Comparison of ENCODE assay signal across 14 mouse cellular contexts in the genomic region with DNA sequence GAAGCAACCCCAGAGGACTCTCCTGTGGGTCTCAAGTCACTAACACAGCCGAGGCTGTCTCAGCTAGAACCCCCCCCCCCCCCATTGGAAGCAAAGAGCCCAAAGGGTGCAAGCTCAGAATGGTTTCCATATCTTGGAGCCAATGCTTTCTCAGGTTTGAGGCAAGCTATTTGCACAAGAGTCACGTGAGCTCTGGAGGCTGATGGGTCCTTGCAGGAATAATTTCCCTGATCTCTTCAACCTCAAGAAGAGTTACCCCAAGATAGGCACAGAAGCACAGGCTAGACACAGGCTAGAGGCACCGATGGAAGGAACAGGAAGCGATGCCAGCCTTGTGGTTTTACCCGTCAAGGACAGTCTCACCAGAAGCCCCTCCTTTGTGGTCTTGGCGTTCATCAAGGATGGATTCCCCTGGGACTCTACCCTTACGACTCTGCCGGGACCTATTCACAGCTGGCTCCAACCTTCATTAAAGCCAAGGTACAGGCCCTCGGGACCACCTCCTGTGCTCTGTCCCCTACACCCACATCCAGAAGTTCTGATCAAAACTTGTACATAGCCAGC.
"Had no signal": no experiment of that assay in that cellular context is flagged by ENCODE, and none has a peak within 500 bp of the region (broad histone marks: within the 10 kb centered on the region; RNA-seq: fewer than 3 reads in every experiment).

No protein-coding gene starts in this region.

- H3K27me3 ChIP-seq: midbrain, embryonic 13.5 days; stomach, embryonic 15.5 days had no signal

- H3K4me2 ChIP-seq: liver, embryonic 11.5 days; liver, embryonic 15.5 days; midbrain, embryonic 13.5 days; stomach, embryonic 15.5 days had no signal

- H3K36me3 ChIP-seq: limb, embryonic 10.5 days; liver, embryonic 15.5 days; stomach, embryonic 15.5 days had no signal

- H3K4me3 ChIP-seq: layer of hippocampus, adult 2 months; limb, embryonic 10.5 days; liver, embryonic 15.5 days; midbrain, embryonic 13.5 days; stomach, embryonic 15.5 days had no signal

- DNase-seq: kidney, adult 9 months; kidney, postnatal 4 days; lung, adult 2 months; lung, postnatal 36 days; right cerebral cortex, adult 18-20 months; right cerebral cortex, postnatal 25 days; thymus, adult 2 months; thymus, postnatal 4 days had no signal
